Mouse (Mus musculus): Measurements from ENCODE around the gene Gorasp1.

Gorasp1 gene

GRCm38 (mm10) chr9:119937005-119937773 is at the start of gene Gorasp1, which contains the start of gene Ttc21a:
Gorasp1 (minus strand) TSS chr9:119937565.
Ttc21a (plus strand) TSS chr9:119937606.
- peak; percentile 93 for DNase-seq (ENCODE audit: low read depth, low spot score)

GRCm38 (mm10) chr9:119985881-119986574 is 48.7 kb upstream of the Gorasp1 start:
- no peak for DNase-seq (ENCODE audit: low read depth, low spot score)

GRCm38 (mm10) chr9:119984536-119985011 is 47.2 kb upstream of the Gorasp1 start, which contains the start of gene Csrnp1:
Csrnp1 (minus strand) TSS chr9:119984658.
- DNase-seq (ENCODE audit: low read depth, low spot score), result no peak

- DNase-seq (ENCODE audit: low read depth, low spot score), result peak; percentile 47
Measured at GRCm38 (mm10) chr9:119983585-119984535, 46.5 kb upstream of the Gorasp1 start.

- DNase-seq (ENCODE audit: low read depth, low spot score), result no peak
Measured at GRCm38 (mm10) chr9:119982956-119983551, 45.7 kb upstream of the Gorasp1 start.

GRCm38 (mm10) chr9:119982241-119982811 is 45.0 kb upstream of the Gorasp1 start:
- peak; percentile 36 for DNase-seq (ENCODE audit: low read depth, low spot score)

GRCm38 (mm10) chr9:119981183-119982179 is 44.1 kb upstream of the Gorasp1 start:
- peak; percentile 79 for DNase-seq (ENCODE audit: low read depth, low spot score)

- DNase-seq (ENCODE audit: low read depth, low spot score), result no peak
Measured at GRCm38 (mm10) chr9:119980770-119981182, 43.4 kb upstream of the Gorasp1 start.

- DNase-seq (ENCODE audit: low read depth, low spot score), result no peak
Measured at GRCm38 (mm10) chr9:119979749-119980148, 42.4 kb upstream of the Gorasp1 start.

- DNase-seq (ENCODE audit: low read depth, low spot score), result no peak
Measured at GRCm38 (mm10) chr9:119978811-119979441, 41.6 kb upstream of the Gorasp1 start.

GRCm38 (mm10) chr9:119978151-119978810 is 40.9 kb upstream of the Gorasp1 start:
- no peak for DNase-seq (ENCODE audit: low read depth, low spot score)

GRCm38 (mm10) chr9:119977557-119978060 is 40.2 kb upstream of the Gorasp1 start:
- DNase-seq (ENCODE audit: low read depth, low spot score), result no peak

- DNase-seq (ENCODE audit: low read depth, low spot score), result no peak
Measured at GRCm38 (mm10) chr9:119976704-119977556, 39.6 kb upstream of the Gorasp1 start.

- DNase-seq (ENCODE audit: low read depth, low spot score), result no peak
Measured at GRCm38 (mm10) chr9:119975286-119975685, 37.9 kb upstream of the Gorasp1 start.

GRCm38 (mm10) chr9:119974609-119975008 is 37.2 kb upstream of the Gorasp1 start:
- no peak for DNase-seq (ENCODE audit: low read depth, low spot score)

GRCm38 (mm10) chr9:119973869-119974520 is 36.6 kb upstream of the Gorasp1 start:
- no peak for DNase-seq (ENCODE audit: low read depth, low spot score)

- DNase-seq (ENCODE audit: low read depth, low spot score), result no peak
Measured at GRCm38 (mm10) chr9:119973281-119973680, 35.9 kb upstream of the Gorasp1 start.

All from forelimb bud, embryonic 11.5 days (tissue).